Mouse (Mus musculus): Measurements from ENCODE around the gene Cdc25b. TPM values are rescaled to one million over a fixed set of nuclear protein-coding genes. Genes with fewer than 3 reads are reported as not detected.
"Not testable (repeated sequence)": the region's sequence is repeated elsewhere in the genome, so short reads cannot be mapped to it uniquely, and the experiment has no call there.

Cdc25b gene
- polyA plus RNA-seq, 1 experiment from 2014 or later = 76.4 TPM

GRCm38 (mm10) chr2:131221853-131222515 lies 35.2 kb downstream of the Cdc25b start:
- Histone ChIP-seq H3K36me3 (ENCODE audit: control insufficient read depth, insufficient read depth, low read length) (no peaks in the 10 kb centered on the region), H3K27ac (ENCODE audit: low read depth, low read length) (no peak overlapping the region; the same call in 1 of the 2 replicates), H3K9me3 (ENCODE audit: control insufficient read depth, low read length) (no peaks in the 10 kb centered on the region), H3K27me3 (replicated peaks; ENCODE audit: control insufficient read depth, insufficient read depth, low read length) (no peaks in the 10 kb centered on the region), H3K4me1 (replicated peaks; ENCODE audit: control insufficient read depth, insufficient read depth, low read length) (peaks cover 27% of the 10 kb centered on the region), H3K4me3 (ENCODE audit: low read depth, low read length) (no peak overlapping the region), H3K4me2 (peak overlapping the region; percentile 50; the same call in 1 of the 2 replicates), H3K9ac (ENCODE audit: low read depth, low read length) (peak overlapping the region; percentile 17; the same call in 1 of the 2 replicates)
- ATAC-seq (replicated peaks; ENCODE audit: low FRiP score) (no peak), DNase-seq (ENCODE audit: low spot score) (no peak)
- 53% methylated on average over 3 of the region's 3 CpGs for WGBS

- H3K4me2 ChIP-seq = peak overlapping the region; percentile 50
- no peak overlapping the region for H3K4me3 ChIP-seq (ENCODE audit: low read depth, low read length)
- peak overlapping the region; percentile 17 for H3K9ac ChIP-seq (ENCODE audit: low read depth, low read length)
- peak overlapping the region; percentile 84 for H3K27ac ChIP-seq (ENCODE audit: low read depth, low read length)
- no peaks in the 10 kb centered on the region for H3K9me3 ChIP-seq (ENCODE audit: control insufficient read depth, low read length)
- H3K4me1 ChIP-seq (replicated peaks; ENCODE audit: control insufficient read depth, insufficient read depth, low read length) = peaks cover 30% of the 10 kb centered on the region
- 28% methylated on average over 5 of the region's 5 CpGs for WGBS
- DNase-seq (ENCODE audit: low spot score) = no peak
- ATAC-seq (replicated peaks; ENCODE audit: low FRiP score) = 0 out of 2 replicates have a peak, but pooled peaks have one; percentile 37
- no peaks in the 10 kb centered on the region for H3K36me3 ChIP-seq (ENCODE audit: control insufficient read depth, insufficient read depth, low read length)
- no peaks in the 10 kb centered on the region for H3K27me3 ChIP-seq (replicated peaks; ENCODE audit: control insufficient read depth, insufficient read depth, low read length)
Observed at GRCm38 (mm10) chr2:131222562-131222961, 35.8 kb downstream of the Cdc25b start.

- Histone ChIP-seq H3K4me1 (replicated peaks; ENCODE audit: control insufficient read depth, insufficient read depth, low read length) (peaks cover 30% of the 10 kb centered on the region), H3K27me3 (replicated peaks; ENCODE audit: control insufficient read depth, insufficient read depth, low read length) (no peaks in the 10 kb centered on the region), H3K9me3 (ENCODE audit: control insufficient read depth, low read length) (no peaks in the 10 kb centered on the region), H3K4me3 (ENCODE audit: low read depth, low read length) (no peak overlapping the region), H3K36me3 (ENCODE audit: control insufficient read depth, insufficient read depth, low read length) (no peaks in the 10 kb centered on the region), H3K27ac (ENCODE audit: low read depth, low read length) (peak overlapping the region; percentile 84), H3K4me2 (peak overlapping the region; percentile 23), H3K9ac (ENCODE audit: low read depth, low read length) (peak overlapping the region; percentile 31; the same call in 1 of the 2 replicates)
- 48% methylated on average over 1 of the region's 1 CpGs for WGBS
- ATAC-seq (replicated peaks; ENCODE audit: low FRiP score) = peak; percentile 99
- DNase-seq (ENCODE audit: low spot score) = peak; percentile 57
Observed at GRCm38 (mm10) chr2:131223569-131223968, 36.8 kb downstream of the Cdc25b start.

- Histone ChIP-seq H3K4me2 (no peak overlapping the region), H3K4me1 (replicated peaks; ENCODE audit: control insufficient read depth, insufficient read depth, low read length) (peaks cover 30% of the 10 kb centered on the region), H3K27ac (ENCODE audit: low read depth, low read length) (0 out of 2 replicates have a peak overlapping the region, but pooled peaks have one; percentile 1), H3K27me3 (replicated peaks; ENCODE audit: control insufficient read depth, insufficient read depth, low read length) (no peaks in the 10 kb centered on the region), H3K9me3 (ENCODE audit: control insufficient read depth, low read length) (no peaks in the 10 kb centered on the region), H3K36me3 (ENCODE audit: control insufficient read depth, insufficient read depth, low read length) (no peaks in the 10 kb centered on the region), H3K4me3 (ENCODE audit: low read depth, low read length) (no peak overlapping the region), H3K9ac (ENCODE audit: low read depth, low read length) (no peak overlapping the region)
- DNase-seq (ENCODE audit: low spot score) (no peak), ATAC-seq (replicated peaks; ENCODE audit: low FRiP score) (no peak)
- WGBS = 92% methylated on average over 6 of the region's 6 CpGs
Observed at GRCm38 (mm10) chr2:131225178-131225577, 38.4 kb downstream of the Cdc25b start.

GRCm38 (mm10) chr2:131226669-131227068 lies 39.9 kb downstream of the Cdc25b start:
- ATAC-seq (replicated peaks; ENCODE audit: low FRiP score); H3K4me3 ChIP-seq (ENCODE audit: low read depth, low read length); H3K4me2 ChIP-seq; H3K9ac ChIP-seq (ENCODE audit: low read depth, low read length); H3K9me3 ChIP-seq (ENCODE audit: control insufficient read depth, low read length); H3K36me3 ChIP-seq (ENCODE audit: control insufficient read depth, insufficient read depth, low read length); DNase-seq (ENCODE audit: low spot score); H3K27ac ChIP-seq (ENCODE audit: low read depth, low read length); H3K27me3 ChIP-seq (replicated peaks; ENCODE audit: control insufficient read depth, insufficient read depth, low read length): not testable (repeated sequence)
- WGBS = 70% methylated on average over 2 of the region's 2 CpGs
- H3K4me1 ChIP-seq (replicated peaks; ENCODE audit: control insufficient read depth, insufficient read depth, low read length) = peaks cover 28% of the 10 kb centered on the region

GRCm38 (mm10) chr2:131227243-131227642 lies 40.5 kb downstream of the Cdc25b start:
- ATAC-seq (replicated peaks; ENCODE audit: low FRiP score) (no peak), DNase-seq (ENCODE audit: low spot score) (no peak)
- WGBS = 66% methylated on average over 3 of the region's 3 CpGs
- H3K9ac ChIP-seq (ENCODE audit: low read depth, low read length) = no peak overlapping the region
- no peaks in the 10 kb centered on the region for H3K27me3 ChIP-seq (replicated peaks; ENCODE audit: control insufficient read depth, insufficient read depth, low read length)
- no peak overlapping the region for H3K4me3 ChIP-seq (ENCODE audit: low read depth, low read length)
- no peak overlapping the region for H3K4me2 ChIP-seq
- H3K4me1 ChIP-seq (replicated peaks; ENCODE audit: control insufficient read depth, insufficient read depth, low read length) = peaks cover 23% of the 10 kb centered on the region
- no peaks in the 10 kb centered on the region for H3K9me3 ChIP-seq (ENCODE audit: control insufficient read depth, low read length)
- no peaks in the 10 kb centered on the region for H3K36me3 ChIP-seq (ENCODE audit: control insufficient read depth, insufficient read depth, low read length)
- H3K27ac ChIP-seq (ENCODE audit: low read depth, low read length) = no peak overlapping the region

- ATAC-seq (replicated peaks; ENCODE audit: low FRiP score) (peak; percentile 53), DNase-seq (ENCODE audit: low spot score) (no peak)
- H3K4me1 ChIP-seq (replicated peaks; ENCODE audit: control insufficient read depth, insufficient read depth, low read length) = peaks cover 32% of the 10 kb centered on the region
- no peaks in the 10 kb centered on the region for H3K27me3 ChIP-seq (replicated peaks; ENCODE audit: control insufficient read depth, insufficient read depth, low read length)
- no peak overlapping the region for H3K27ac ChIP-seq (ENCODE audit: low read depth, low read length)
- no peaks in the 10 kb centered on the region for H3K9me3 ChIP-seq (ENCODE audit: control insufficient read depth, low read length)
- WGBS = 81% methylated on average over 2 of the region's 2 CpGs
- no peak overlapping the region for H3K4me3 ChIP-seq (ENCODE audit: low read depth, low read length)
- H3K9ac ChIP-seq (ENCODE audit: low read depth, low read length) = no peak overlapping the region
- peak overlapping the region; percentile 96; the same call in 1 of the 2 replicates for H3K4me2 ChIP-seq
- H3K36me3 ChIP-seq (ENCODE audit: control insufficient read depth, insufficient read depth, low read length) = no peaks in the 10 kb centered on the region; the same call in 1 of the 2 replicates
Observed at GRCm38 (mm10) chr2:131232558-131232957, 45.8 kb downstream of the Cdc25b start.

DNA sequence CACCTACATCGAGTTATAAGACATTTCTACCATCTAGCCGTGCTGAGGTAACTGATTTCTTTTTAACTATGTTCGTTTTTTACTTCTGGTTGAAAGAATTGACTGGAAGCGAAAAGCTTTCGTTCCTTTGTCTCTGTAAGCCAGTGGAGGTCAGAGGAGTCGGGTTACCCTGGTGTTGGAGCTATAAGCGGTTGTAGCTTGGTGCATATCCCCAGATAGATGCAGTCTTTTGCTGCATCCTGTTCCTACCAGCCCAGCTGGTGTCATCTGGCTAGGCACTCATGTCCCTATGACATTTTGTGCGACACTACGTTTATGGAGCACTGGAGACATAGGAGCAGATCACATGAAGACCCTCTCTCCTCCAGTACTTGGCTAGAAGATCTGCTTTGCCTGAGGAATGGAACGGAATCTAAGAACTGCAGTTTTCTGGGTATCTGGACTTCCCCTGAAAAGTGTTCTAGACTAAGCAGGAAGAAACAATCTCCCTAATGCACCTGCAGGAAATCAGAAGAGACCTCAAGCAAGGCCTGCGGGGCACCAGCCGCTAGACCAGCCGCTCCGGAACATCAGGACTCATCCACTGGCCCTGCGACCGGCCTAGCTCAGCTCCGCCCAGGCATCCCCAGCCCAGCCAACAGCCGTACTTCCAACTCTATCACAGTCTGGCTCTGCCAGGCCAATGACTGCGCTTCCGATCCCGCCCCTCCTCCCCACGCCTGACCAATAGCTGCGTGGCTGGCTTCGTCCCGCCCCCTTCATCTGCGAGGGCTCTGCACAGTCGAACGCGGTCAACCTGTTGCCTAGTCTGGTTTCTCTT lies 46.8 kb downstream of the Cdc25b start, which contains the start of gene Mavs:
TSS of gene Mavs (plus strand) at position 757 of the 820 bp plus-strand sequence.
- Histone ChIP-seq H3K4me2 (peak within 1 kb of the TSS; percentile 96), H3K27me3 (replicated peaks; ENCODE audit: control insufficient read depth, insufficient read depth, low read length) (no peaks in the 10 kb centered on the region), H3K9ac (ENCODE audit: low read depth, low read length) (peak within 1 kb of the TSS; percentile 88), H3K27ac (ENCODE audit: low read depth, low read length) (peak within 1 kb of the TSS; percentile 81), H3K36me3 (ENCODE audit: control insufficient read depth, insufficient read depth, low read length) (peaks cover under 1% of the 10 kb centered on the region; the same call in 1 of the 2 replicates), H3K4me3 (ENCODE audit: low read depth, low read length) (peak within 1 kb of the TSS; percentile 81), H3K4me1 (replicated peaks; ENCODE audit: control insufficient read depth, insufficient read depth, low read length) (peaks cover 32% of the 10 kb centered on the region), H3K9me3 (ENCODE audit: control insufficient read depth, low read length) (no peaks in the 10 kb centered on the region)
- WGBS = 14% methylated on average over 29 of the region's 29 CpGs
- DNase-seq (ENCODE audit: low spot score) (peak; percentile 93), ATAC-seq (replicated peaks; ENCODE audit: low FRiP score) (peak; percentile 99)

Data from liver, embryonic 11.5 days (tissue).